Mouse (Mus musculus) forebrain, embryonic 11.5 days (tissue): ENCODE results near the gene Pcare. TPM values are rescaled to one million over a fixed set of nuclear protein-coding genes. Genes with fewer than 3 reads are reported as not detected.
A peak's percentile ranks its signal among the peaks of the same experiment; 100 is the strongest.

Experiments
- ATAC-seq: fragments of 200-750 bp; cut with Nextera tagmentation; replicated peaks from 2 replicates; pipeline ENCODE4 v1.8.0; 2017; ENCODE audit warnings: moderate TSS enrichment; ENCODE audit not compliant: low FRiP score
- DNase-seq: peaks from one replicate; pipeline ENCODE4 v3.0.0-alpha.2; 2017; ENCODE audit warnings: low spot score
- H3K27ac ChIP-seq: fragments of 300-500 bp; sonication (generic); 2 replicates; pipeline ENCODE4 v1.5.1; 2014; ENCODE audit warnings: low read depth, low read length
- H3K27me3 ChIP-seq: fragments of 300-500 bp; sonication (generic); 2 replicates; pipeline ENCODE4 v1.6.1; 2014; ENCODE audit warnings: mild to moderate bottlenecking, low read length, mixed read lengths; ENCODE audit not compliant: control insufficient read depth, insufficient read depth
- H3K36me3 ChIP-seq: fragments of 300-500 bp; sonication (generic); 2 replicates; pipeline ENCODE4 v1.6.1; 2014; ENCODE audit warnings: mild to moderate bottlenecking, low read length, moderate library complexity, mixed read lengths; ENCODE audit not compliant: control insufficient read depth, insufficient read depth
- H3K4me1 ChIP-seq: fragments of 300-500 bp; sonication (generic); replicated peaks from 2 replicates; pipeline ENCODE4 v1.6.1; 2014; ENCODE audit warnings: low read length, mixed read lengths; ENCODE audit not compliant: control insufficient read depth, insufficient read depth
- H3K4me2 ChIP-seq: fragments of 300-500 bp; sonication (generic); 2 replicates; pipeline ENCODE4 v1.6.1; 2014; ENCODE audit warnings: low read depth, mild to moderate bottlenecking, low read length, moderate library complexity, mixed read lengths; ENCODE audit not compliant: severe bottlenecking
- H3K4me3 ChIP-seq: fragments of 300-500 bp; sonication (generic); 2 replicates; pipeline ENCODE4 v1.5.1; 2014; ENCODE audit warnings: low read depth, low read length
- H3K9ac ChIP-seq: fragments of 300-500 bp; sonication (generic); 2 replicates; pipeline ENCODE4 v1.6.1; 2014; ENCODE audit warnings: low read length
- H3K9me3 ChIP-seq: fragments of 300-500 bp; sonication (generic); 2 replicates; pipeline ENCODE4 v1.6.1; 2016; ENCODE audit warnings: low read length, mixed read lengths; ENCODE audit not compliant: control insufficient read depth
- WGBS: fragments of 180-500 bp; shearing (Covaris S2); extraction: QIAGEN DNeasy Blood & Tissue Kit; methylation state at CpG from one replicate; pipeline ENCODE4 v1.1.7; 2014; 5-methylcytosine and 5-hydroxymethylcytosine counted together
- polyA plus RNA-seq: library from polyadenylated mRNA; unstranded; fragments of >200 nt; fragmentation: Nextera tagmentation; extraction: Ambion mirVana; gene quantifications from 2 replicates; pipeline ENCODE4 v1.2.1, GENCODE M21; 2014

Pcare gene
- not detected in 2 replicates for polyA plus RNA-seq

- Histone ChIP-seq H3K4me1 (no peaks in the 10 kb centered on the region), H3K27me3 (no peaks in the 10 kb centered on the region), H3K27ac (no peak within 1 kb of the TSS), H3K4me2 (no peak within 1 kb of the TSS), H3K4me3 (no peak within 1 kb of the TSS), H3K9me3 (no peaks in the 10 kb centered on the region), H3K36me3 (no peaks in the 10 kb centered on the region), H3K9ac (no peak within 1 kb of the TSS)
- ATAC-seq (no peak), DNase-seq (no peak)
- WGBS = 68% methylated on average over 10 of the region's 10 CpGs
Observed at GRCm38 (mm10) chr17:71752831-71753230, at the start of gene Pcare. Gene Pcare, minus strand, starts transcription at chr17:71752894.

DNA sequence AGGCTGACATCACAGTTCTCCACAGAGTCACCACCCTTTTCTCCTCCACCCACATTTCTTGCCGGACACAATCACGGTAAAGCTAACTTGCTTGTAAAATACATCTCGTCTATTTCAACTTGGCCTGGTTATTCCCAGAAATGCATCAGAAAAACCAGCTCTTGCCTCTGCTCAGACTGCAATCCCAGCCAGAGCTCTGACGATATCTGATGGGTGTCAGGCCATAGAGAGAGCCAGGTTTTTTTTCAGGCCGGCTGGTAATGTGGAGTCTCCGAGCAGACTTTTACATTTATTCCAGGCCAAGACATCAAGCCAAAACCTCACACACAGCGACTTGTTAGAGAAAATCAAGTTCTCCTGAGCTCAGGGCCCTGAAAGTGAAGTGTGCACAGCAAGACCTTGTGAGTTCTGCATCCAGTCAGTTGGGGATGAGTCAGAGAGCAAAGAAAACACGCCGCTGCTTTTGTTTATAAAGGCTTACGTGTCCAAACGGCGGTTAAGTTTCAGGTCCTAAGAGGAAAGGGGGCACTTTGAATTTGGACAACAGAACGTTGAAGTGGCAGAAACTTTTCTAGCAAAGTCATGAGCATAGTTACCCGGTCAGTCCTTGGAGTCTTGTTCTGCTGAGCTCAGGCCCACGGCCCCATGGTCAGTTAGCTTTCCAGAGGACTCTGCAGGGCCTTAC lies 43.0 kb upstream of the Pcare start:
- 91% methylated on average over 15 of the region's 15 CpGs for WGBS
- H3K36me3 ChIP-seq = peaks cover 4% of the 10 kb centered on the region; the same call in 1 of the 2 replicates
- H3K4me3 ChIP-seq = no peak overlapping the region
- H3K27me3 ChIP-seq = no peaks in the 10 kb centered on the region
- H3K4me2 ChIP-seq = no peak overlapping the region
- no peak overlapping the region for H3K27ac ChIP-seq
- H3K4me1 ChIP-seq = no peaks in the 10 kb centered on the region
- H3K9me3 ChIP-seq = no peaks in the 10 kb centered on the region
- no peak for ATAC-seq
- H3K9ac ChIP-seq = no peak overlapping the region
- DNase-seq = no peak

DNA sequence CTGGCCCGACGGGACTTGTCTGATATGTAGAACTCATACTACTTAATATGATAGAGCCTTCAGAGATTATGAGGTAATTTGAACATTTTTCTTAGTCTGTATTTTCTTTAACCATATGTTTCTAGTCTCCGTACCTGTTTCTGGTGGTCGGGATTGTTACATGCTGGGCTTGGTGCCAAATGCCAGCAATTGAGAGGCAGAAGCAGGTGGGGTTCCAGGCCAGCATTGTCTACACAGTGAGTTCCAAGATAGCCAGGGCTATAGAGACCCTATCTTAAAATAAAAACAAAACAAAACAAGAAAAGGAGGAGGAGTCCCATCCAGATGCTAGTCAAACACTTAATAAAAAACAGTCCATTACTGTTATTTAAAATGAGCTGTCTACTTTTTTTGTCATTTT lies 38.9 kb upstream of the Pcare start:
- ATAC-seq (no peak), DNase-seq (no peak)
- Histone ChIP-seq H3K27me3 (no peaks in the 10 kb centered on the region), H3K36me3 (peaks cover 4% of the 10 kb centered on the region; the same call in 1 of the 2 replicates), H3K9me3 (no peaks in the 10 kb centered on the region), H3K9ac (no peak overlapping the region), H3K27ac (no peak overlapping the region), H3K4me2 (no peak overlapping the region), H3K4me1 (no peaks in the 10 kb centered on the region), H3K4me3 (no peak overlapping the region)
- WGBS = 91% methylated on average over 4 of the region's 4 CpGs

GRCm38 (mm10) chr17:71791109-71791508 lies 38.4 kb upstream of the Pcare start:
- no peak overlapping the region for H3K4me3 ChIP-seq
- no peaks in the 10 kb centered on the region for H3K4me1 ChIP-seq
- no peaks in the 10 kb centered on the region for H3K27me3 ChIP-seq
- WGBS = 94% methylated on average over 4 of the region's 4 CpGs
- DNase-seq (no peak), ATAC-seq (no peak)
- H3K27ac ChIP-seq = no peak overlapping the region
- H3K9ac ChIP-seq = no peak overlapping the region
- H3K9me3 ChIP-seq = no peaks in the 10 kb centered on the region
- peaks cover 4% of the 10 kb centered on the region; the same call in 1 of the 2 replicates for H3K36me3 ChIP-seq
- no peak overlapping the region for H3K4me2 ChIP-seq

DNA sequence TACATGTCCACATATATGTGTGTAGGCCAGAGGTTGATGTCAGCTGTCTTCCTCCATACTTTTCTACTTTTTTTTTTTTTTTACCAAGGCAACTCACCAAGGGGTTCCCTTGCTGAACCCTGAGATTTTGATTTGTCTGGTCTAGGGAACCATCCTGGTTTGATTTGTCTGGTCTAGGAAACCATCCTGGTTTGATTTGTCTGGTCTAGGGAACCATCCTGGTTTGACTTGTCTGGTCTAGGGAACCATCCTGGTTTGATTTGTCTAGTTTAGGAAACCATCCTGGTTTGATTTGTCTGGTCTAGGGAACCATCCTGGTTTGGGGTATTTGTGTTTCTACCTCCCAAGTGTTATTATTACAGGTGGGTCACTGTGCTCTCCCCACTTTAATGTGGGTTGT lies 33.8 kb upstream of the Pcare start:
- no peak for DNase-seq
- H3K36me3 ChIP-seq = no peaks in the 10 kb centered on the region
- H3K4me1 ChIP-seq = peaks cover 3% of the 10 kb centered on the region; the same call in 1 of the 2 replicates
- H3K27me3 ChIP-seq = no peaks in the 10 kb centered on the region
- no peaks in the 10 kb centered on the region for H3K9me3 ChIP-seq
- no peak overlapping the region for H3K27ac ChIP-seq
- no peak overlapping the region for H3K4me3 ChIP-seq
- H3K4me2 ChIP-seq = no peak overlapping the region
- ATAC-seq = no peak
- no peak overlapping the region for H3K9ac ChIP-seq

DNA sequence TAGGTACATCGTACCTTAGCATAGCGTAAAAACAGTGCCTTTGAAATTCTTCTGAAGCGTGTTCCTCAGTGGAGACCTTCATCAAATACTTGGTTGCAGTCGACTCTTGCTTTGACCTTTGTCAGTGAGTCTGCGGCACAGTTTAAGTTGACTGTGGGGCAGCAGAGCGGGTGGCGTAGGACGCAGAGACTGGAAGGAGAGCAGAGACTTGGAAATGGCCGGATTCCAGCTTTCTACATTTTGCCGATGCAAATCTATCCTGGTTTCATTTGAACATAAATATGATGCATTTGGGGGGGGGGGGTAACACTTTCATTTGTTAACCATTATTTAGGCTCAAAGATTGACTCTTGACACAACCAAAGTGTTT lies 30.7 kb upstream of the Pcare start:
- peak overlapping the region; percentile 86 for H3K9ac ChIP-seq
- no peaks in the 10 kb centered on the region for H3K27me3 ChIP-seq
- peak overlapping the region; percentile 81 for H3K4me3 ChIP-seq
- ATAC-seq (0 out of 2 replicates have a peak, but pooled peaks have one; percentile 1), DNase-seq (no peak)
- peaks cover 3% of the 10 kb centered on the region; the same call in 1 of the 2 replicates for H3K4me1 ChIP-seq
- H3K27ac ChIP-seq = no peak overlapping the region
- no peaks in the 10 kb centered on the region; the same call in 1 of the 2 replicates for H3K9me3 ChIP-seq
- peak overlapping the region; percentile 88 for H3K4me2 ChIP-seq
- no peaks in the 10 kb centered on the region for H3K36me3 ChIP-seq
- WGBS = 7% methylated on average over 10 of the region's 10 CpGs

DNA sequence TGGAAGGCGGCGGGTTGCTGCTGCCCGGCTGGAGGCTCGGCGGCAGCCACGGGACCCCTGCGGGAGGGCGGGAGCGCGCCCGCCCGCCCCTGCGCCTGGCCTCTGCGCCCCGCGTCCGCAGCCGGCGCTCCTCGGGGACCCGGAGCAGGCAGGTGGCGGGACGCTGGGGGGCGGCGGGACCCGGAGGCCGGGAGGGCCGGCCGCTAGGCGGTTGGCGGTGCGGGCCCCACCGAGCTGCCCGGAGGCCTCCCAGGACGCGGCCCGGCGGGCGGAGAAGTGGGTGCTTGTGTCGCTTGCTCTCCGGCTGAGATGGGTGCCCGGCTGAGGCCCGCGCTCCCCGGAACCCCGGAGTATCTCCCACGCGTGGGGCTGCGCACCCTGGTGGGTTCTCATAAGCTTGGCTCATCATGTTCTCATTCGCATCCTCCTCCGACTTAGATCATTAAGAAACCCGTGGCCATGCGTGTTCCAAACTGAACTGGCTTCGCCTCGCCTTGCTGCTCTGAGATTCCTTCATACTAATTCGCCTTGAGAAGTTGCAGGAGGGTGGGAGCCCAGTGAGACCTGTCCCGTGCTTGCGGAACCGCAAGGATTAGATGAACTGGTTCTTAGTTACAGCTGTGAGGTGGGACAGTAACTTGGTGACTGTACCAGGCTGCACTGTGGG lies 30.1 kb upstream of the Pcare start:
- 0 out of 2 replicates have a peak overlapping the region, but pooled peaks have one; percentile 18 for H3K27ac ChIP-seq
- WGBS = under 1% methylated on average over 53 of the region's 59 CpGs

DNA sequence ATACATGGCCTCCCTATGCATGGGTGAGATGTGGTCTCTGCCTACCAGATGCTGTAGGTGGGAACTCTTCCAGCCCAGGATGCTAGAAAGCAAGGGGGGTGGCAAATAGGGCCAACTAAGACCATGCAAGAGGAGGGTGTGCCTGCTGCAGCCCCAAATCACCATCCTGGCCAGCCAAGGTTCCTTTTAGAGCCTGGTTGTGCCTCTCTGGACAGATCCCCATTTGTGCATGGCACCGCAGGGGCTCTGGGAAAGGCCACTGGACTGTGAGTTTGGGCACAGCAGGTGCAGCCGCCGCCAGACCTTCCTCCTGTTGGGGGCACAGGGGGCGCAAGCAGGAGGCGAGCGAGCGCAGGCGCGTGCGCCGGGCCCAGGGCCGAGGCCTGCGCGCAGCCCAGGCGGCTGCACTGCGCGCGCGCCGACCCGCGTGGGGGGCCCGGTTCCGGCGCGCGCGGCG lies 29.6 kb upstream of the Pcare start:
- WGBS = 0% methylated on average over 18 of the region's 29 CpGs
- H3K4me2 ChIP-seq = peak overlapping the region; percentile 88; the same call in 1 of the 2 replicates
- no peak overlapping the region for H3K27ac ChIP-seq
- H3K4me3 ChIP-seq = peak overlapping the region; percentile 81
- H3K27me3 ChIP-seq = no peaks in the 10 kb centered on the region
- H3K4me1 ChIP-seq = peaks cover 3% of the 10 kb centered on the region; the same call in 1 of the 2 replicates
- peak; percentile 88 for ATAC-seq
- no peaks in the 10 kb centered on the region; the same call in 1 of the 2 replicates for H3K9me3 ChIP-seq
- DNase-seq = no peak
- H3K9ac ChIP-seq = peak overlapping the region; percentile 86
- no peaks in the 10 kb centered on the region for H3K36me3 ChIP-seq

More for the DNA sequence above, 30.1 kb upstream of the Pcare start:
- H3K4me2 ChIP-seq = peak overlapping the region; percentile 88
- DNase-seq (peak; percentile 76), ATAC-seq (peak; percentile 75)
- H3K4me3 ChIP-seq = peak overlapping the region; percentile 81
- H3K9ac ChIP-seq = peak overlapping the region; percentile 86
- H3K9me3 ChIP-seq = no peaks in the 10 kb centered on the region; the same call in 1 of the 2 replicates
- H3K27me3 ChIP-seq = no peaks in the 10 kb centered on the region
- H3K36me3 ChIP-seq = no peaks in the 10 kb centered on the region
- peaks cover 3% of the 10 kb centered on the region; the same call in 1 of the 2 replicates for H3K4me1 ChIP-seq
